Mouse (Mus musculus): ENCODE data around the gene Tbc1d22b.

The Tbc1d22b gene

DNA sequence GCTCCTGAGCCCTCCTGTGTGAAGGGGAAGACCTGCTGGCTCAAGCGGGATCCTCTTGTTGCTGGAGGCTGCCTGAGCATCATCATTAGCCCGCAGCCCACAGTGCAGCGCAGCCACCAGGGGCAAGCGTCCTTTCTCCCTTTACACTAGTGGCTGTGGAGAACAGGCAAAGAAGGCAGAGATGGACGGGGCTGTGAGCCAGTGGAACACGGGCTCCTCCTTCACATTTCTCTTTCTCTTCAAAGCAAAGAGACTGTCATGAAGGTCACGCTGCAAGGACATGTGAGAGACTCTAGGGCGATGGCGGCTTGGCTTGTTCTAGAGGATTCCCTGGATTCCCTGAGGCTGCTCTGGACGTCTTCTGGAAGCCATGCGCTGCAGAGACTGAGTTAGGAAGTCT lies 91.4 kb downstream of the Tbc1d22b start:
- peak; percentile 45 for DNase-seq (ENCODE audit: low read depth, low spot score)

DNA sequence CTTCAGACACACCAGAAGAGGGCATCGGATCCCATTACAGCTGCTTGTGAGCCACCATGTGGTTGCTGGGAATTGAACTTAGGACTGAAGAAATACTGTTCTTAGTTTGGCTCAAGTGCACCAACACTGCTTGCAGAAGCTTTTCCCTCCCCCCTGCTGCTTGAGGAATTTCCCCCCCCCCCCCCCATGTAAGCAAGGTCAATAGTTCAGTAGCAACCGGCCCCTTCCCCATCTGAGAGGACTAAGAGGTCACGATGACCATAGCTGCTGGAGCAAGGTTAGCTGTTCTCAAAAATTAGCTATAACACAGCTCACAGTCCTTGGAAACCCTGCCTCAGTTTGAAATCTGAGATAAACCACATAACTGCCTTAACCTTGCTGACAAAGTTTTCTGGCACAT lies 92.6 kb downstream of the Tbc1d22b start:
- DNase-seq (ENCODE audit: low read depth, low spot score), result no peak

Data from ZHBTc4 (cell line).